Mouse (Mus musculus) lung, adult 2 months (tissue): ENCODE results near the gene Rab17.

Experiments used
- CTCF ChIP-seq: fragments of 200-500 bp; IDR thresholded peaks from 2 replicates; pipeline ENCODE4 v1.5.1; 2011; ENCODE audit warnings: mild to moderate bottlenecking, low read length, control low read depth; ENCODE audit not compliant: insufficient read depth
- POLR2A ChIP-seq: fragments of 200-500 bp; IDR thresholded peaks from 2 replicates; pipeline ENCODE4 v1.6.1; 2011; ENCODE audit warnings: low read depth, mild to moderate bottlenecking, control low read depth, low read length, borderline replicate concordance; ENCODE audit errors: extremely low read depth

DNA sequence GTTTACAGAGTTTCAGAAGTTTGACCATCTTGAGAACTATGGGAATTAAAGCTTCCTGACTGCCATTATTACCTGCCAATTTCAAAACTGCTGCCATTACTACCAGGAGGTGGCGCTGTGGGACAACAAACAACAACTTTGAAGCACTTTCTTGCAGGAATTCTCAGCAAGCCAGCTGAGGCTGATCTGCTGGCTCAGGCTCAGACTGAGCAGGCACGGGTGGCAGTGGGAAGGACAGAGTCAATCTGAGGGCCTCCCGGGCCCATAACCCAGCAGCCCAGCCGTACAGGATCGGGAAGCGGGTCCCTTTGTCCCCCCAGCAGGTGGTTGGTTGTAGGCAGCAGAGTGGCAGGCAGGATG, 40.9 kb downstream of the Rab17 start:
- TF ChIP-seq CTCF, result peak; percentile 52
- TF ChIP-seq POLR2A, result no peak
